Mouse (Mus musculus) hematopoietic multipotent progenitor cell, adult 10-12 weeks (in vitro differentiated cells): ENCODE data around the gene Slc25a51. TPM values are rescaled to one million over a fixed set of nuclear protein-coding genes. Genes with fewer than 3 reads are reported as not detected.

Experiments
- polyA plus RNA-seq: library from polyadenylated mRNA; stranded (reverse); fragments of >175 nt; gene quantifications from 2 replicates; pipeline ENCODE4 v1.2.3, GENCODE M21; 2012; ENCODE audit warnings: low replicate concordance

Gene Slc25a51
- polyA plus RNA-seq, result 7.4 and 43.3 TPM in 2 replicates

GRCm38 (mm10) chr4:45408427-45409132 lies at the start of gene Slc25a51:
Gene Slc25a51 (minus strand): TSS chr4:45408766.

Other genes with a start within 250 kb of the Slc25a51 start
- 0.05 and 0.20 TPM in 2 replicates for gene Frmpd1, start 223.9 kb downstream of the Slc25a51 start, polyA plus RNA-seq
- 1.1 and 2.0 TPM in 2 replicates for gene Trmt10b, start 111.6 kb downstream of the Slc25a51 start, polyA plus RNA-seq
- 20.3 and 52.3 TPM in 2 replicates for gene Dcaf10, start 66.7 kb downstream of the Slc25a51 start, polyA plus RNA-seq
- gene Exosc3, start 66.0 kb downstream of the Slc25a51 start, polyA plus RNA-seq, result 32.6 and 67.0 TPM in 2 replicates
- gene Shb, start 123.7 kb upstream of the Slc25a51 start, polyA plus RNA-seq, result 3.5 and 8.8 TPM in 2 replicates